Mouse (Mus musculus) neural tube, embryonic 13.5 days (tissue): ENCODE results near the gene Slc16a11. TPM values are rescaled to one million over a fixed set of nuclear protein-coding genes. Genes with fewer than 3 reads are reported as not detected.
"Not testable (repeated sequence)": the region's sequence is repeated elsewhere in the genome, so short reads cannot be mapped to it uniquely, and the experiment has no call there.

Source experiments
- ATAC-seq: fragments of 200-750 bp; cut with Nextera tagmentation; 2 replicates; pipeline ENCODE4 v1.8.0; 2017; ENCODE audit warnings: low read depth, mild to moderate bottlenecking, moderate TSS enrichment, moderate library complexity
- H3K27ac ChIP-seq: fragments of 300-500 bp; sonication (generic); replicated peaks from 2 replicates; pipeline ENCODE4 v1.5.1; 2015; ENCODE audit warnings: moderate library complexity, mild to moderate bottlenecking, inconsistent platforms
- H3K27me3 ChIP-seq: fragments of 300-500 bp; sonication (generic); 2 replicates; pipeline ENCODE4 v1.6.1; 2015; ENCODE audit warnings: mild to moderate bottlenecking, inconsistent platforms
- H3K36me3 ChIP-seq: fragments of 300-500 bp; sonication (generic); 2 replicates; pipeline ENCODE4 v1.6.1; 2015; ENCODE audit warnings: mild to moderate bottlenecking, inconsistent platforms
- H3K4me1 ChIP-seq: fragments of 300-500 bp; sonication (generic); replicated peaks from 2 replicates; pipeline ENCODE4 v1.6.1; 2015; ENCODE audit warnings: inconsistent platforms
- H3K4me2 ChIP-seq: fragments of 300-500 bp; sonication (generic); 2 replicates; pipeline ENCODE4 v1.6.1; 2015; ENCODE audit warnings: inconsistent platforms, mild to moderate bottlenecking, moderate library complexity
- H3K4me3 ChIP-seq: fragments of 300-500 bp; sonication (generic); 2 replicates; pipeline ENCODE4 v1.5.1; 2015; ENCODE audit warnings: mild to moderate bottlenecking, inconsistent platforms
- H3K9ac ChIP-seq: fragments of 300-500 bp; sonication (generic); 2 replicates; pipeline ENCODE4 v1.6.1; 2015; ENCODE audit warnings: moderate library complexity, mild to moderate bottlenecking, inconsistent platforms
- H3K9me3 ChIP-seq: fragments of 300-500 bp; sonication (generic); 2 replicates; pipeline ENCODE4 v1.6.1; 2016; ENCODE audit warnings: inconsistent platforms
- WGBS: fragments of 180-500 bp; shearing (Covaris S2); methylation state at CpG from one replicate; pipeline ENCODE4 v1.1.7; 2015; 5-methylcytosine and 5-hydroxymethylcytosine counted together
- polyA plus RNA-seq: library from polyadenylated mRNA; unstranded; fragments of >200 nt; fragmentation: Nextera tagmentation; extraction: Ambion mirVana; gene quantifications from 2 replicates; pipeline ENCODE4 v1.2.1, GENCODE M21; 2015

The Slc16a11 gene
- polyA plus RNA-seq = 3.0 and 3.4 TPM in 2 replicates

- H3K4me3 ChIP-seq = peak within 1 kb of the TSS; percentile 32
- H3K4me2 ChIP-seq = peak within 1 kb of the TSS; percentile 61
- peaks cover 65% of the 10 kb centered on the region for H3K27me3 ChIP-seq
- peak within 1 kb of the TSS; percentile 55 for H3K9ac ChIP-seq
- WGBS = 63% methylated on average over 6 of the region's 6 CpGs
- H3K4me1 ChIP-seq = peaks cover 21% of the 10 kb centered on the region
- H3K36me3 ChIP-seq = peaks cover 11% of the 10 kb centered on the region
- no peak within 1 kb of the TSS for H3K27ac ChIP-seq
- no peaks in the 10 kb centered on the region for H3K9me3 ChIP-seq
- ATAC-seq = no peak
These were observed at the start of gene Slc16a11 for GRCm38 (mm10) chr11:70212423-70212822. Slc16a11 (plus strand) TSS chr11:70212752.

GRCm38 (mm10) chr11:70165972-70166921, 46.3 kb upstream of the Slc16a11 start:
- no peak overlapping the region for H3K27ac ChIP-seq
- no peaks in the 10 kb centered on the region for H3K4me1 ChIP-seq
- 70% methylated on average over 16 of the region's 16 CpGs for WGBS
- ATAC-seq = no peak
- no peak overlapping the region for H3K9ac ChIP-seq
- H3K4me3 ChIP-seq = no peak overlapping the region
- H3K4me2 ChIP-seq = no peak overlapping the region
- H3K27me3 ChIP-seq = no peaks in the 10 kb centered on the region
- no peaks in the 10 kb centered on the region for H3K36me3 ChIP-seq
- no peaks in the 10 kb centered on the region for H3K9me3 ChIP-seq

GRCm38 (mm10) chr11:70168136-70168535, 44.4 kb upstream of the Slc16a11 start:
- Histone ChIP-seq H3K9me3 (no peaks in the 10 kb centered on the region), H3K9ac (no peak overlapping the region), H3K4me3 (no peak overlapping the region), H3K27ac (no peak overlapping the region), H3K27me3 (no peaks in the 10 kb centered on the region), H3K4me1 (no peaks in the 10 kb centered on the region), H3K4me2 (no peak overlapping the region), H3K36me3 (no peaks in the 10 kb centered on the region)
- WGBS = 65% methylated on average over 7 of the region's 7 CpGs
- ATAC-seq = no peak

GRCm38 (mm10) chr11:70169471-70169870, 43.1 kb upstream of the Slc16a11 start:
- not testable (repeated sequence) for H3K9me3 ChIP-seq, H3K4me1 ChIP-seq, ATAC-seq, H3K4me2 ChIP-seq, H3K27ac ChIP-seq, H3K9ac ChIP-seq, H3K4me3 ChIP-seq, H3K27me3 ChIP-seq, H3K36me3 ChIP-seq
- 93% methylated on average over 7 of the region's 7 CpGs for WGBS

GRCm38 (mm10) chr11:70170291-70170690, 42.3 kb upstream of the Slc16a11 start:
- no peak overlapping the region for H3K27ac ChIP-seq
- no peaks in the 10 kb centered on the region for H3K9me3 ChIP-seq
- no peak overlapping the region for H3K9ac ChIP-seq
- H3K4me1 ChIP-seq = no peaks in the 10 kb centered on the region
- no peak overlapping the region for H3K4me3 ChIP-seq
- no peaks in the 10 kb centered on the region for H3K36me3 ChIP-seq
- WGBS = 81% methylated on average over 7 of the region's 7 CpGs
- no peak overlapping the region for H3K4me2 ChIP-seq
- H3K27me3 ChIP-seq = no peaks in the 10 kb centered on the region
- no peak for ATAC-seq

GRCm38 (mm10) chr11:70171181-70171580, 41.4 kb upstream of the Slc16a11 start:
- no peak overlapping the region for H3K4me2 ChIP-seq
- H3K4me1 ChIP-seq = no peaks in the 10 kb centered on the region
- H3K9me3 ChIP-seq = no peaks in the 10 kb centered on the region
- no peak overlapping the region for H3K4me3 ChIP-seq
- H3K27ac ChIP-seq = no peak overlapping the region
- ATAC-seq = no peak
- 82% methylated on average over 7 of the region's 7 CpGs for WGBS
- H3K27me3 ChIP-seq = no peaks in the 10 kb centered on the region
- no peaks in the 10 kb centered on the region for H3K36me3 ChIP-seq
- H3K9ac ChIP-seq = no peak overlapping the region

- WGBS = 42% methylated on average over 3 of the region's 3 CpGs
- Histone ChIP-seq H3K4me2 (no peak overlapping the region), H3K9me3 (no peaks in the 10 kb centered on the region), H3K9ac (no peak overlapping the region), H3K36me3 (no peaks in the 10 kb centered on the region), H3K27me3 (no peaks in the 10 kb centered on the region), H3K4me1 (no peaks in the 10 kb centered on the region), H3K4me3 (no peak overlapping the region), H3K27ac (no peak overlapping the region)
- no peak for ATAC-seq
These were observed 40.7 kb upstream of the Slc16a11 start for GRCm38 (mm10) chr11:70171847-70172246.

- WGBS = 57% methylated on average over 5 of the region's 5 CpGs
- no peak overlapping the region for H3K9ac ChIP-seq
- H3K27ac ChIP-seq = no peak overlapping the region
- ATAC-seq = no peak
- H3K4me3 ChIP-seq = no peak overlapping the region
- H3K4me1 ChIP-seq = no peaks in the 10 kb centered on the region
- no peaks in the 10 kb centered on the region for H3K36me3 ChIP-seq
- no peak overlapping the region for H3K4me2 ChIP-seq
- no peaks in the 10 kb centered on the region for H3K27me3 ChIP-seq
- no peaks in the 10 kb centered on the region for H3K9me3 ChIP-seq
These were observed 40.3 kb upstream of the Slc16a11 start for GRCm38 (mm10) chr11:70172298-70172697.

GRCm38 (mm10) chr11:70174491-70174890, 38.1 kb upstream of the Slc16a11 start:
- no peak overlapping the region for H3K9ac ChIP-seq
- no peak for ATAC-seq
- no peaks in the 10 kb centered on the region for H3K9me3 ChIP-seq
- H3K27me3 ChIP-seq = no peaks in the 10 kb centered on the region
- H3K4me3 ChIP-seq = no peak overlapping the region
- H3K4me2 ChIP-seq = no peak overlapping the region
- no peak overlapping the region for H3K27ac ChIP-seq
- WGBS = 81% methylated on average over 4 of the region's 4 CpGs
- no peaks in the 10 kb centered on the region for H3K4me1 ChIP-seq
- no peaks in the 10 kb centered on the region for H3K36me3 ChIP-seq

GRCm38 (mm10) chr11:70177647-70178046, 34.9 kb upstream of the Slc16a11 start:
- Histone ChIP-seq H3K4me1 (no peaks in the 10 kb centered on the region), H3K4me3 (no peak overlapping the region), H3K36me3 (no peaks in the 10 kb centered on the region), H3K27ac (no peak overlapping the region), H3K9me3 (no peaks in the 10 kb centered on the region), H3K27me3 (no peaks in the 10 kb centered on the region), H3K9ac (no peak overlapping the region), H3K4me2 (no peak overlapping the region)
- 72% methylated on average over 8 of the region's 8 CpGs for WGBS
- ATAC-seq = no peak

- H3K27ac ChIP-seq = no peak overlapping the region
- ATAC-seq = no peak
- H3K9me3 ChIP-seq = no peaks in the 10 kb centered on the region
- H3K27me3 ChIP-seq = no peaks in the 10 kb centered on the region
- no peak overlapping the region for H3K4me2 ChIP-seq
- H3K9ac ChIP-seq = no peak overlapping the region
- H3K36me3 ChIP-seq = no peaks in the 10 kb centered on the region
- H3K4me1 ChIP-seq = no peaks in the 10 kb centered on the region
- no peak overlapping the region for H3K4me3 ChIP-seq
- 83% methylated on average over 11 of the region's 11 CpGs for WGBS
These were observed 34.2 kb upstream of the Slc16a11 start for GRCm38 (mm10) chr11:70178311-70178710.

GRCm38 (mm10) chr11:70178756-70179155, 33.8 kb upstream of the Slc16a11 start:
- no peak overlapping the region for H3K4me3 ChIP-seq
- 84% methylated on average over 11 of the region's 11 CpGs for WGBS
- H3K9ac ChIP-seq = no peak overlapping the region
- H3K27ac ChIP-seq = no peak overlapping the region
- ATAC-seq = no peak
- no peaks in the 10 kb centered on the region for H3K9me3 ChIP-seq
- H3K27me3 ChIP-seq = no peaks in the 10 kb centered on the region
- no peak overlapping the region for H3K4me2 ChIP-seq
- H3K4me1 ChIP-seq = no peaks in the 10 kb centered on the region
- H3K36me3 ChIP-seq = no peaks in the 10 kb centered on the region

- Histone ChIP-seq H3K9me3 (no peaks in the 10 kb centered on the region), H3K27me3 (no peaks in the 10 kb centered on the region), H3K27ac (no peak overlapping the region), H3K9ac (no peak overlapping the region), H3K4me3 (no peak overlapping the region), H3K36me3 (no peaks in the 10 kb centered on the region), H3K4me1 (no peaks in the 10 kb centered on the region), H3K4me2 (no peak overlapping the region)
- 44% methylated on average over 14 of the region's 14 CpGs for WGBS
- no peak for ATAC-seq
These were observed 33.2 kb upstream of the Slc16a11 start for GRCm38 (mm10) chr11:70179401-70179800.
